Mouse (Mus musculus) heart, embryonic 11.5 days (tissue): ENCODE measurements at regions not wholly inside any gene's neighbourhood (a gene's known extent, or its start where the extent isn't known, plus 50 kb on each side); places are given as distances from the start of the nearest gene placed in this dataset.

Experiments used
- ATAC-seq: fragments of 200-750 bp; cut with Nextera tagmentation; replicated peaks from 2 replicates; pipeline ENCODE4 v1.8.0; 2017; ENCODE audit warnings: moderate library complexity; ENCODE audit not compliant: insufficient number of reproducible peaks, low FRiP score, low TSS enrichment
- H3K27ac ChIP-seq: fragments of 300-500 bp; sonication (generic); 2 replicates; pipeline ENCODE4 v1.5.1; 2014; ENCODE audit warnings: mild to moderate bottlenecking, low read depth, low read length
- H3K27me3 ChIP-seq: fragments of 300-500 bp; sonication (generic); 2 replicates; pipeline ENCODE4 v1.6.1; 2014; ENCODE audit warnings: mild to moderate bottlenecking, low read length, mixed read lengths; ENCODE audit not compliant: control insufficient read depth, insufficient read depth
- H3K36me3 ChIP-seq: fragments of 300-500 bp; sonication (generic); 2 replicates; pipeline ENCODE4 v1.6.1; 2014; ENCODE audit warnings: mild to moderate bottlenecking, low read length, moderate library complexity, mixed read lengths; ENCODE audit not compliant: control insufficient read depth, insufficient read depth
- H3K4me1 ChIP-seq: fragments of 300-500 bp; sonication (generic); 2 replicates; pipeline ENCODE4 v1.6.1; 2014; ENCODE audit warnings: low read length; ENCODE audit not compliant: control insufficient read depth, insufficient read depth
- H3K4me2 ChIP-seq: fragments of 300-500 bp; sonication (generic); 2 replicates; pipeline ENCODE4 v1.6.1; 2014; ENCODE audit warnings: mild to moderate bottlenecking, moderate library complexity
- H3K4me3 ChIP-seq: fragments of 300-500 bp; sonication (generic); 2 replicates; pipeline ENCODE4 v1.5.1; 2014; ENCODE audit warnings: low read depth, low read length
- H3K9ac ChIP-seq: fragments of 300-500 bp; sonication (generic); 2 replicates; pipeline ENCODE4 v1.6.1; 2014; ENCODE audit warnings: mild to moderate bottlenecking, low read depth, low read length, moderate library complexity
- H3K9me3 ChIP-seq: fragments of 300-500 bp; sonication (generic); replicated peaks from 2 replicates; pipeline ENCODE4 v1.6.1; 2016; ENCODE audit warnings: low read length; ENCODE audit not compliant: control insufficient read depth
- WGBS: fragments of 180-500 bp; shearing (Covaris S2); extraction: QIAGEN DNeasy Blood & Tissue Kit; methylation state at CpG from one replicate; pipeline ENCODE4 v1.1.7; 2014; ENCODE audit not compliant: insufficient replicate concordance; 5-methylcytosine and 5-hydroxymethylcytosine counted together

GRCm38 (mm10) chr5:77851645-77852044 is 443.8 kb upstream of the Igfbp7 start:
- Histone ChIP-seq H3K9ac (no peak overlapping the region), H3K4me1 (no peaks in the 10 kb centered on the region), H3K4me3 (no peak overlapping the region), H3K27me3 (no peaks in the 10 kb centered on the region), H3K4me2 (no peak overlapping the region), H3K9me3 (no peaks in the 10 kb centered on the region), H3K27ac (no peak overlapping the region), H3K36me3 (no peaks in the 10 kb centered on the region)
- WGBS: 78% methylated on average over 3 of the region's 3 CpGs
- no peak for ATAC-seq

GRCm38 (mm10) chr5:77838186-77839097 is 430.6 kb upstream of the Igfbp7 start:
- Histone ChIP-seq H3K4me3 (no peak overlapping the region), H3K4me2 (no peak overlapping the region), H3K27ac (no peak overlapping the region), H3K36me3 (no peaks in the 10 kb centered on the region), H3K4me1 (no peaks in the 10 kb centered on the region), H3K9ac (no peak overlapping the region), H3K27me3 (no peaks in the 10 kb centered on the region), H3K9me3 (no peaks in the 10 kb centered on the region)
- WGBS: 64% methylated on average over 5 of the region's 5 CpGs
- ATAC-seq: no peak

GRCm38 (mm10) chr5:77827971-77828370 is 420.1 kb upstream of the Igfbp7 start:
- 87% methylated on average over 2 of the region's 2 CpGs for WGBS
- H3K9ac ChIP-seq: no peak overlapping the region
- H3K4me1 ChIP-seq: no peaks in the 10 kb centered on the region
- no peak overlapping the region for H3K4me3 ChIP-seq
- no peak overlapping the region for H3K4me2 ChIP-seq
- no peak for ATAC-seq
- H3K36me3 ChIP-seq: no peaks in the 10 kb centered on the region
- no peaks in the 10 kb centered on the region for H3K27me3 ChIP-seq
- no peaks in the 10 kb centered on the region for H3K9me3 ChIP-seq
- no peak overlapping the region for H3K27ac ChIP-seq

- H3K9ac ChIP-seq: no peak overlapping the region
- H3K27me3 ChIP-seq: no peaks in the 10 kb centered on the region
- no peaks in the 10 kb centered on the region for H3K4me1 ChIP-seq
- no peaks in the 10 kb centered on the region for H3K9me3 ChIP-seq
- no peak overlapping the region for H3K4me3 ChIP-seq
- ATAC-seq: no peak
- H3K36me3 ChIP-seq: no peaks in the 10 kb centered on the region
- WGBS: 73% methylated on average over 4 of the region's 4 CpGs
- H3K27ac ChIP-seq: no peak overlapping the region
- H3K4me2 ChIP-seq: no peak overlapping the region
These were observed 418.2 kb upstream of the Igfbp7 start for GRCm38 (mm10) chr5:77826063-77826462.

- H3K9ac ChIP-seq: no peak overlapping the region
- no peaks in the 10 kb centered on the region for H3K27me3 ChIP-seq
- no peak overlapping the region for H3K4me3 ChIP-seq
- 71% methylated on average over 7 of the region's 7 CpGs for WGBS
- no peak overlapping the region for H3K4me2 ChIP-seq
- H3K27ac ChIP-seq: no peak overlapping the region
- H3K4me1 ChIP-seq: no peaks in the 10 kb centered on the region
- no peak for ATAC-seq
- no peaks in the 10 kb centered on the region for H3K36me3 ChIP-seq
- no peaks in the 10 kb centered on the region for H3K9me3 ChIP-seq
These were observed 409.0 kb upstream of the Igfbp7 start for GRCm38 (mm10) chr5:77816759-77817280.

- Histone ChIP-seq H3K4me2 (no peak overlapping the region), H3K27ac (no peak overlapping the region), H3K9ac (no peak overlapping the region), H3K9me3 (no peaks in the 10 kb centered on the region), H3K27me3 (no peaks in the 10 kb centered on the region), H3K4me1 (no peaks in the 10 kb centered on the region), H3K4me3 (no peak overlapping the region), H3K36me3 (no peaks in the 10 kb centered on the region)
- ATAC-seq: no peak
- WGBS: 71% methylated on average over 6 of the region's 6 CpGs
These were observed 402.0 kb upstream of the Igfbp7 start for GRCm38 (mm10) chr5:77809844-77810243.

- Histone ChIP-seq H3K4me3 (no peak overlapping the region), H3K9ac (no peak overlapping the region), H3K36me3 (no peaks in the 10 kb centered on the region), H3K4me2 (no peak overlapping the region), H3K27me3 (no peaks in the 10 kb centered on the region), H3K27ac (no peak overlapping the region), H3K4me1 (no peaks in the 10 kb centered on the region), H3K9me3 (no peaks in the 10 kb centered on the region)
- ATAC-seq: no peak
- 31% methylated on average over 3 of the region's 3 CpGs for WGBS
These were observed 399.9 kb upstream of the Igfbp7 start for GRCm38 (mm10) chr5:77807726-77808125.

- Histone ChIP-seq H3K4me2 (no peak overlapping the region), H3K9ac (no peak overlapping the region), H3K9me3 (no peaks in the 10 kb centered on the region), H3K4me1 (no peaks in the 10 kb centered on the region), H3K27me3 (no peaks in the 10 kb centered on the region), H3K36me3 (no peaks in the 10 kb centered on the region), H3K27ac (no peak overlapping the region), H3K4me3 (no peak overlapping the region)
- WGBS: 72% methylated on average over 9 of the region's 9 CpGs
- ATAC-seq: no peak
These were observed 398.7 kb upstream of the Igfbp7 start for GRCm38 (mm10) chr5:77806334-77807157.
